Mouse (Mus musculus) ES-Bruce4 (cell line): ENCODE measurements around the gene Arhgap40. TPM values are rescaled to one million over a fixed set of nuclear protein-coding genes. Genes with fewer than 3 reads are reported as not detected.

Source experiments
- H3K27ac ChIP-seq: 2 replicates; pipeline ENCODE4 v1.5.1; 2012; ENCODE audit warnings: low read length, inconsistent platforms; ENCODE audit not compliant: insufficient read depth
- H3K27me3 ChIP-seq: 2 replicates; pipeline ENCODE4 v1.6.1; 2012; ENCODE audit warnings: mild to moderate bottlenecking, low read length, inconsistent platforms; ENCODE audit not compliant: control insufficient read depth, poor library complexity, insufficient read depth, severe bottlenecking
- H3K36me3 ChIP-seq: 2 replicates; pipeline ENCODE4 v1.6.1; 2012; ENCODE audit warnings: inconsistent platforms, mild to moderate bottlenecking, low read length, moderate library complexity; ENCODE audit not compliant: control insufficient read depth, poor library complexity, insufficient read depth, severe bottlenecking
- H3K4me1 ChIP-seq: one replicate; pipeline ENCODE4 v1.8.1; 2011; ENCODE audit warnings: low read length; ENCODE audit not compliant: control insufficient read depth, insufficient read depth
- H3K4me3 ChIP-seq: 2 replicates; pipeline ENCODE4 v1.5.1; 2011; ENCODE audit warnings: low read depth, mild to moderate bottlenecking, low read length
- H3K9ac ChIP-seq: 2 replicates; pipeline ENCODE4 v1.6.1; 2012; ENCODE audit warnings: low read depth, mild to moderate bottlenecking, inconsistent platforms; ENCODE audit not compliant: poor library complexity, severe bottlenecking
- H3K9me3 ChIP-seq: replicated peaks from 2 replicates; pipeline ENCODE4 v1.6.1; 2012; ENCODE audit warnings: mild to moderate bottlenecking, low read length, inconsistent platforms; ENCODE audit not compliant: control insufficient read depth, poor library complexity, insufficient read depth, severe bottlenecking
- CTCF ChIP-seq: IDR thresholded peaks from one replicate; pipeline ENCODE4 v1.8.1; 2011; ENCODE audit warnings: low read depth, low read length
- EP300 ChIP-seq: IDR thresholded peaks from 2 replicates; pipeline ENCODE4 v1.6.1; 2011; ENCODE audit warnings: low read depth, low read length; ENCODE audit not compliant: insufficient read depth
- POLR2A ChIP-seq: IDR thresholded peaks from one replicate; pipeline ENCODE4 v1.8.1; 2011; ENCODE audit warnings: low read length; ENCODE audit not compliant: insufficient read depth
- polyA plus RNA-seq: library from polyadenylated mRNA; stranded (reverse); fragments of >200 nt; gene quantifications from 2 replicates; pipeline ENCODE4 v1.2.4, GENCODE M21; 2011; ENCODE audit warnings: low read depth; ENCODE audit not compliant: missing spikeins, insufficient read depth, insufficient read length

Gene Arhgap40
- polyA plus RNA-seq: not detected in 2 replicates

DNA sequence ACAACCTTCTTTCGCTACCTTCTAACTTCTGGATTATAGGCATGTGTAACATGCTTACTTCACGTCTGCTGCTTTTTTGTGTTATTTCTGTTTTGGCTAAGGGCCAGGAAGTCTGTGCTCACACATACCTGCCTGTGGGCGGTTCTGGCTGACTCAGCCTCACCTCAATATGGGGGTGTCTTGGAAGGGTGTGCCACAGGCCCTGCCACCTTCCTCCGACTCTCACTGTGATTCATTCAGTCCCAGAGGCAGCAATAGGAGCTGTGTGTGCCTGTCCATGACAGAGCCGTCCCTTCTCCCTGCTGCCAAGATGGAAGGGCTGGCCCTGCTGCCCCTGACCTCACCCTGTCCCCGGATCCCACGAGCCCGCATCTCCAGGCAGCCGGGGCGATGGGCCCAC lies at the start of gene Arhgap40:
Gene Arhgap40 (plus strand): TSS at position 269 of the 400 bp plus-strand sequence.
- no peaks in the 10 kb centered on the region for H3K27me3 ChIP-seq
- TF ChIP-seq EP300 (no peak), CTCF (no peak), POLR2A (no peak)
- no peak within 1 kb of the TSS for H3K4me3 ChIP-seq
- no peak within 1 kb of the TSS for H3K27ac ChIP-seq
- no peaks in the 10 kb centered on the region for H3K36me3 ChIP-seq
- no peaks in the 10 kb centered on the region for H3K4me1 ChIP-seq
- no peak within 1 kb of the TSS for H3K9ac ChIP-seq
- H3K9me3 ChIP-seq: no peaks in the 10 kb centered on the region

DNA sequence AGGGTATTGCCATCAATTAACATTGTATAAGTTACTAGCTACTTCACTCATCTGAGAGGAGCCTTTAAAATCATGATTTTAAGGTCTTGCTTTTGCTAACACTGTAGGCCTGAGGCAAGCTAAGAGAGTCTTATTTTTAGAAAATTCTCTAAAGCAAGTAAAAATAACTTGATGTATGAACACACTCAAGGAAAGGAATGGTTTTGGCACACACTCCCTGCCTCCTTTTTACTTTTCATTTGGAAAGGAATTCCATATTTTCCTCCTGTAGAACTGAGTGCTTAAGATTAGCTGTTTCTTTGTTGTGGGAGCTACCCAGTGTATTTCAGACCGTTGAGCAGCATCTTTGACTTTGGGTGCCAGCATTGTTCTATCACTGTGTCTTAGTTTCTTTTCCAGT lies 38.4 kb upstream of the Arhgap40 start:
- H3K27ac ChIP-seq: no peak overlapping the region
- no peak for TF ChIP-seq EP300
- no peak for TF ChIP-seq CTCF
- no peak for TF ChIP-seq POLR2A
- H3K9me3 ChIP-seq: no peaks in the 10 kb centered on the region
- no peak overlapping the region for H3K9ac ChIP-seq
- H3K36me3 ChIP-seq: peaks cover 8% of the 10 kb centered on the region
- H3K4me3 ChIP-seq: no peak overlapping the region
- no peaks in the 10 kb centered on the region for H3K27me3 ChIP-seq
- H3K4me1 ChIP-seq: no peaks in the 10 kb centered on the region

DNA sequence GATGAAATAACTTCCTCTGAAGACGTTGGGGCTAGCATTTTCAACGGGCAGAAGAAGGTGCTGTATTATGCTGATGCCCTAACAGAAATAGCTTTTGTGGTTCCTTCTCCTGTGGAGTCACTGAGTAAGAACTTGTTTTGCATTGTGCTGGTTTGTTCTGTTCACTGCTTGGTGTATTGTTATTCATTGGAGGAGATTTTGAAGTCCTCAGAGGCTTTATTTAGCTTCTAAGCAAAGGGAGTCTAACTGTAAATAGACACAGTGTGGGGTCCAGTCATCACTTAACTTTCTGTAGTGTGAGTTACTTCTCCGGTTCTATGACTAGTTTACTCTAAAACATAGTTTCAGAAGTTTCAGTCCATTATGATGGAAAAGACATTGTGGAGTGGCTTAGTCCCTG lies 35.0 kb upstream of the Arhgap40 start:
- Histone ChIP-seq H3K4me3 (no peak overlapping the region), H3K9me3 (no peaks in the 10 kb centered on the region), H3K9ac (no peak overlapping the region), H3K4me1 (no peaks in the 10 kb centered on the region), H3K36me3 (peaks cover 13% of the 10 kb centered on the region), H3K27me3 (no peaks in the 10 kb centered on the region), H3K27ac (no peak overlapping the region)
- TF ChIP-seq EP300 (no peak), POLR2A (no peak), CTCF (no peak)

DNA sequence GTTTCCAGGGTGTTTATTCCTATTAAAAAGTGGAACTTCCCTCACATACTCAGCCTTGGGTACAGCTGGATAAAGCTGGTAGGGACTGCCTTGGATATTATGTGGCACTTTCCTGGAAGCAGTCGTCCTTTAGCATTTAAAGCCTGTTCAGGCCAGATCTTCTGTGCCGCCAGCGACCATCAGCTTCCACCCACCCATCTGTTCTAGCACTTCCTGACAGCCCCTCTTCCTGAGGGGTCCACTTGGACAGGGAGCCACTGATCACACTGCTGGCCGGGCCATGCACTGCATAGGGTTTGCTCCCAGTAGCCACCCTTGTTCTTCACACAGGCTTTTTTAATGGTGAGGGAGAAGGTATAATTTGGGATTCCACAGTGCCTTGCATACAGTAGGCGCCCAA lies 14.1 kb upstream of the Arhgap40 start:
- peaks cover 11% of the 10 kb centered on the region for H3K36me3 ChIP-seq

DNA sequence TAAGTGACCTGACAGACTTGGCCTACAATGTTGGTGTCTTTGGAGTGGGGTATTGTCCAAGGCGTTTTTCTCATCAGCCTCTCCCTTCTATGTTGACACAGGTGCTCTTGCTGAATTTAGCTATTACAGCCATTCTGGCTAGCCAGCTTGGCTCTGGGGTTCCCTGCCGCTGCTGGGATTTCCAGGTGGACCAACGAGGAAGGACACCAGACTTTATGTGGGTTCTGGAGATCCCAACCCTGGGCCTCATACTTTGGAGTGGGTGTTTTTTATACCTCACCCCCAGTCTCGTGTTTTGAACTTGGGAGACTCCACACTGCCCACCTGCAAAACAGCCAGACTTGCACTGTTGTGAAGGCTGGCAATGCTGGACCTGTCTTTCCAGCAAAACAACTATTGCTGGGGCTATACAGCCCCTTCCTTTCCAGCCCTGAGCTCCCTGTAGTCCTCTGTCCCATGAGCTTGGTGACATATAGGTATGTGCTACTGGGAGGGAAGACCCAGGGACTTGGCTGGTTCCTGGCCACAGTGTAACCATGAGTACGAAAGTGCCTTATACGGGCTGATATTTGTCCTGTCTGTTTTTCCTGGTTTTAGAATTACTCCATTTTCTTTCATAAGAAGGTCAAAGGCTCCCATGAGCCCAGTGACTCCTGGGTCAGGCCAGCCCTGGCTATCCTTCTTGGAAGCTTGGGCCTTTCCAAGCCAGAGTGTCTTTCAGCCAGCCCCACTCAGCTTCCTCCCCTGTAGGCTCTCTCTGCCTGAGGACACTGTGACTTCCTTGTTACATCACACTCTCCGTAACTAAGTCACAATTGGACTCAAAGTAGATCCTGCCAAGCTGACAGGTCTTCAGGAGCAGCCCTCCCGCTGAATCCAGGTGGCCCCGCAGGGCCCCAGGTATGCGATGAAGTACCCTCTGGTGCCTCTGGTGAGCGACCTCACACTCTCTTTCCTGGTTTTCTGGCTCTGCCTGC lies 10.5 kb upstream of the Arhgap40 start, which contains the start of gene Adig:
Gene Adig (plus strand): TSS at position 777 of the 977 bp plus-strand sequence.
- Histone ChIP-seq H3K27ac (no peak within 1 kb of the TSS), H3K36me3 (no peaks in the 10 kb centered on the region), H3K27me3 (no peaks in the 10 kb centered on the region), H3K9me3 (no peaks in the 10 kb centered on the region), H3K4me1 (no peaks in the 10 kb centered on the region), H3K4me3 (no peak within 1 kb of the TSS), H3K9ac (no peak within 1 kb of the TSS)
- TF ChIP-seq POLR2A: no peak
- no peak for TF ChIP-seq EP300
- no peak for TF ChIP-seq CTCF

More for the DNA sequence above, 14.1 kb upstream of the Arhgap40 start:
- TF ChIP-seq CTCF (no peak), EP300 (no peak), POLR2A (no peak)
- no peak overlapping the region for H3K27ac ChIP-seq
- no peaks in the 10 kb centered on the region for H3K27me3 ChIP-seq
- H3K9me3 ChIP-seq: no peaks in the 10 kb centered on the region
- no peak overlapping the region for H3K9ac ChIP-seq
- no peak overlapping the region for H3K4me3 ChIP-seq
- no peaks in the 10 kb centered on the region for H3K4me1 ChIP-seq

DNA sequence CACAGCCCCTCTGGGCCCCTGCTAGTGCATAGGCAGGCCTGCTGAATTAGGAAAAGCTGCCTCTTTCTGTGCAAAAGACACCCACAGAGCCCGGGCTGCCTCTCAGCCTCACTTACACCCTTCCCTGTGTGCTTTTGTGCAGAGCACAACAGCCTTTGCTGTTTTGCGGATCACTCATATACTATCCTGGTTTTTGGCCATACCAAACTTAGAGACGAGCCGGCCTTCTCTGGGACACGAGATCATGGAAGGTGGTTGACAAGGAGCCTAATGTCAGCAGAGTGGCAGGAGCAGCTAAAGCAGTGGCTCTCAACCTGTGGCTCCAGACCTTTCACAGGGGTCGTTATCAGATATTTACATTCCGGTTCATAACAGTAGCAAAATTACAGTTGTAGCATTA lies 9.4 kb upstream of the Arhgap40 start:
- H3K36me3 ChIP-seq: no peaks in the 10 kb centered on the region
- no peaks in the 10 kb centered on the region for H3K27me3 ChIP-seq
- no peak overlapping the region for H3K27ac ChIP-seq
- no peak for TF ChIP-seq POLR2A
- TF ChIP-seq EP300: no peak
- no peak for TF ChIP-seq CTCF
- H3K4me3 ChIP-seq: no peak overlapping the region
- H3K9me3 ChIP-seq: no peaks in the 10 kb centered on the region
- no peak overlapping the region for H3K9ac ChIP-seq
- no peaks in the 10 kb centered on the region for H3K4me1 ChIP-seq
